Mouse (Mus musculus): ENCODE data around the gene Tmem262.

DNA sequence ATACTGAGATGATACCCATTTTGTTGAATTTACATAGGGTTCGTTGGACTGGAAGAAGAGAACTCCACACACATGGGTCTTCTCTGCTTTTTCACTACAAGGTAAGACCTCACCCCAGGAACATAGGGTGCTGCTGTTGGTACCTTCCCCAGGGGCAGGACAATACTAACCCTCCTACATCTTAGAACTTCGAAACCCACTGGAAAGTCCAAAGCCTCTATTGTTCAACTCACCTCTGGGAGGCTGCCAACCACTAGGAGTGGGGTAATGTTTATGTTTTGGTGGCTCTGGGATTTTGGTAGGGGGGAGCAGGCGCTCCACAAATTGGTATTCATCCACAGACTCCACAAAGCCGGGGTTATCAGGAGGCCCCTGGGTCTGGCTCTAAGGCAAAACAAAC is 23.1 kb upstream of the Tmem262 start:
- TF ChIP-seq POLR2A (IDR thresholded peaks at IDR 0.05; ENCODE audit: insufficient read length, low read depth), result no peak
- TF ChIP-seq MYOD1 (IDR thresholded peaks at IDR 0.05; ENCODE audit: control insufficient read depth in 1 of 3, insufficient read length in 2 of 3, low read depth in 2 of 3), result no peak
- TF ChIP-seq USF1 (IDR thresholded peaks at IDR 0.05; ENCODE audit: low read depth), result no peak
- no peak for TF ChIP-seq MYOG (IDR thresholded peaks at IDR 0.05; ENCODE audit: control insufficient read depth in 1 of 3, insufficient read depth in 1 of 3, insufficient read length in 2 of 3, low read depth in 2 of 3)

All from myocyte (in vitro differentiated cells).